In genomic region chr10:77530140-77530539, GRCm38 (mm10) we compare ENCODE assay signal across 9 mouse cellular contexts. TPM values are rescaled to one million over a fixed set of nuclear protein-coding genes. Genes with fewer than 3 reads are reported as not detected.
A peak's percentile ranks its signal among the peaks of the same experiment; 100 is the strongest.
DNase-seq lines count a peak whose midpoint lies in the region; ATAC-seq lines count a peak whose summit lies in the region.
"Had no signal": no experiment of that assay in that cellular context is flagged by ENCODE, and none has a peak within 500 bp of the region (broad histone marks: within the 10 kb centered on the region; RNA-seq: fewer than 3 reads in every experiment).

TSS of gene Itgb2 (plus strand) at chr10:77530252.

- DNase-seq in gastrocnemius, postnatal 25 days: peak; percentile 39
- no peak for DNase-seq in gastrocnemius, postnatal 4 days (ENCODE audit: low spot score in 2 of 2)
- peak; percentile 23 for DNase-seq in brain, adult 2 months (ENCODE audit: low read depth, low spot score)
- DNase-seq in lung, adult 18-20 months: peak; percentile 49 to 63
- peak; percentile 43 to 57 for DNase-seq in spleen, postnatal 14 days (ENCODE audit: low spot score in 2 of 2)
- no peak for DNase-seq in yolk sac, embryonic 10.5 days (ENCODE audit: low spot score)
- no peak for DNase-seq in kidney, adult 11 months
- DNase-seq: cerebellum, postnatal 10 days had no signal

- H3K4me1 ChIP-seq in hindbrain, embryonic 12.5 days: no peaks in the 10 kb centered on the region

- no peaks in the 10 kb centered on the region for H3K9me3 ChIP-seq in hindbrain, embryonic 12.5 days (replicated peaks)

- H3K27ac ChIP-seq in hindbrain, embryonic 12.5 days: no peak within 1 kb of the TSS

- 69% methylated on average over 9 of the region's 9 CpGs for whole genome bisulfite sequencing in hindbrain, embryonic 12.5 days

- no peak for ATAC-seq in hindbrain, embryonic 12.5 days (ENCODE audit: low FRiP score)

- no peak within 1 kb of the TSS for H3K4me2 ChIP-seq in hindbrain, embryonic 12.5 days (replicated peaks)

- H3K36me3 ChIP-seq in hindbrain, embryonic 12.5 days: no peaks in the 10 kb centered on the region

- H3K27me3 ChIP-seq in hindbrain, embryonic 12.5 days: no peaks in the 10 kb centered on the region

- H3K4me3 ChIP-seq in hindbrain, embryonic 12.5 days: no peak within 1 kb of the TSS

- H3K9ac ChIP-seq in hindbrain, embryonic 12.5 days: no peak within 1 kb of the TSS

RNA-seq across cellular contexts. Expression of gene Itgb2, which starts in this region (rescaled TPM):
- 1 to 10 TPM; 1.3 to 1.8 TPM for total RNA-seq in gastrocnemius, postnatal 25 days (2021)
- total RNA-seq in gastrocnemius, postnatal 4 days (2021): 1 to 10 TPM; 2.9 to 3.9 TPM
- polyA plus RNA-seq in hindbrain, embryonic 12.5 days (2016; fragmentation: Nextera tagmentation; extraction: Ambion mirVana): 0.70 and 1.6 TPM in 2 replicates

Comparison
In these comparisons a context has a peak if more than half of its experiments do, and no peak if none do; other contexts are left out.
1. DNase-seq: peak in gastrocnemius, postnatal 25 days (single experiment), brain, adult 2 months (single experiment), lung, adult 18-20 months (2 of 2) and spleen, postnatal 14 days (2 of 2); none in gastrocnemius, postnatal 4 days (0 of 2), yolk sac, embryonic 10.5 days (single experiment) and kidney, adult 11 months (single experiment).